Mouse (Mus musculus) cerebral cortex, adult 2 months (tissue): ENCODE data around the gene Tspan5.

ENCODE experiments used
- WGBS: fragments of 180-500 bp; shearing (Covaris S2); methylation state at CpG from one replicate; pipeline ENCODE4 v1.1.7; 2018; 5-methylcytosine and 5-hydroxymethylcytosine counted together

Gene Tspan5

DNA sequence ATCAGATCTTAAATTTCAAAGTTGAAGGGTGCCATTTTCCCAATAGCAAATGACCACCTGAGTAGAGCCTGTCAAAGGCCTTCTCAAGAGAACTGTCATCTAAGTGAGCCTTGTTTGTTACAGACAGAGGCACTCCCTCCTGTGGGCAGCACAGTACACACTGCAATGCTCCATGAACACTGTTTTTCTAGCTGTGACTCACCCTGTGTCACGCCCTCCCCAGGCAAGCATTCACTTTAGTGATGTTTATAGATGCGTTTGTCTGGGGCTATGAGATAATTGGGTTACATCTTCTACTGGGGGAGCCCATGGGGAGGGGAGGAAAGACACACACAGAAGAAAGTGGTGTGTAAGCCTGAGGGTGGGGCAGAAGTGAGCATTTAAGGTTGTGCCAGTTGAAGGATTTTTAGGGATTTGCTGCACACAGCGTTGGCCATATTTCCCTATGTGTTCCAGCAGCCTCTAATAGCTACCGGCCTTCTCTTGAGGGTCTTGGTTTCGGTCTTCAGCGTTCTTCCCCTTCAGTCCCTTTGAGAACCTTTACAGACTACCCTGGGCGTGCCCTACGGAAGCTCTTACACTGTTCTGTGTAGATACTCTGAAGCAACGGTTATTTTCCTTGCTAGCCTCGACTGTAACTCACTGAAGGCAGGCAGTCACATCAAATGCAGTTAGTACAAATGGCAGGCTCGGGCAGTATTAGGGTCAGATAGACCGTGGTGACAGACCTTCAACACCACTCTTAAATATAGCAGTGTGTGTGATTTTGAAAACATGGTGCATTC lies 29.7 kb downstream of the Tspan5 start:
- WGBS: 77% methylated on average over 12 of the region's 12 CpGs

DNA sequence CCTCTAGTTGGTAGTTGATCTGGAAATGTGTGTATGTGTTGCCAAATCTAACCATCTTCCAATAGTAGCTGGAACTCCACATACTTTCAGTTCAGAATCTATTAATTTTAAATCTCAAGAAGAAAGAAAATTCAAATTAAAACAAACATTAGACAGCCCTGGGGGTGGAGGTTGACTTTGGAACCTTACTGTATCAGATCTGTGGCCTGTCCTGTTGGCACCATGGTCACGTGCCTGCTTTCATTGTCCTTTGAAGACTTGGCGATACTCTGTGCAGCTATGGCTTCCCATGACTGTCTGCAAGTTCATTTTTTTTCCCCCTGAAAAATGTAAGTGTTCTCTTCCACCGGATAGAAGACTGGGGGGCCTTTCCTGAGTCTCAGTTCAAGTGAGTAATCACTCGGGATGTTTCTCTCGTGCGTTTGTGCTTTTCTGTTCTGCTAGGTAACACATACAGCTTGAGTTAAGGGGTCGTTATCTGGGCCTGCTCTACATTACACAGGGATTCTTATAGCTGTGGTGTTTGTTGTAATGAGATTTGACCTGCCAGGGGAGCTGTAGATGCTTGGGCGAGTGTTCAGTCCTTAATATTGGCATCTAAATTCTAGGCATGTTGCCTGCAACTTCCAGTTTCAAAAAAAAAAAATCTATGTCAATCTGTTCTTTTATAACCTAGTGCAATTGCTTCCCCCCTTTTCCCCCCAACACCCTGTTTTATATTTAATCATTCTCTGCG lies 32.0 kb downstream of the Tspan5 start:
- 30% methylated on average over 9 of the region's 9 CpGs for WGBS

- 52% methylated on average over 4 of the region's 4 CpGs for WGBS
These were observed 32.6 kb downstream of the Tspan5 start for GRCm38 (mm10) chr3:138774607-138774943.

GRCm38 (mm10) chr3:138775926-138776715 lies 34.1 kb downstream of the Tspan5 start:
- 70% methylated on average over 7 of the region's 7 CpGs for WGBS

DNA sequence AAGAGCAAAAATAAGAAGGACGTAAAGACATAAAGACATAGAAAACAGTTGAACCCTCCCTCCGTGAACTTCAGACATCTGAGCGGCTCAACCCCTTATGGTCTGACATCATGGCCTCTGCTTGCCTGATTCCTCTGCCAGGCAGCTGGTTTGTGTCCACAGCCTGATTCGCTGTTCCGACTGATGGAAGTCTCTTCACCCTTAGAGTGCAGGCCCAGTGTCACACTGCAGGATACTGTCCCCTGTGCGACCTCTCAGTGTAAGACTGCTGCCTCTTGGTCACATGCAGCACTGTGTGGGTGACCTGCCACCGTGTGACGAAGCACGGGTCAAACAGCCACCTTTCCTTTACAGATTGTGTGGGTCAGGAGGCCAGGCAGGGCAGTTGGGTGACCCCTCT lies 39.5 kb downstream of the Tspan5 start:
- WGBS: 86% methylated on average over 9 of the region's 9 CpGs

- 48% methylated on average over 19 of the region's 19 CpGs for WGBS
These were observed 42.1 kb downstream of the Tspan5 start for GRCm38 (mm10) chr3:138783859-138784640.

DNA sequence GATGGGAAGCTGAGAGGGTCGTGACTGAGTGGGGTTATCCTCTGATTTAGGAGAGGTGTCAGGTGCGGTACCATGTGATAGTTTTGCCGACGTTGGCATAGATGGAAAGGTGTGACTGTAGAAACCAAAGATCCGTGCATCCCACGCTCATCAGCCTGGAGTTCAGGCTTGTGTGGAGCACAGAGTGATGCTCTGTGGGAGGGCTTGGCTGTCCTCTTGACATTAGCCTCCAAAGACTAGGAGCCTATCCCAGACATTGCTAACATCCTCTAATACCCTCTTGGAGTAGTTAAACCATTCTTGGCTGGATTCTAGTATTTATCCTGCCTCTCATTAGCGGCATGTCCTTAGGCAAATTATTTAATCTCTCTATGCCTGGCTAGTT lies 42.6 kb downstream of the Tspan5 start:
- 42% methylated on average over 7 of the region's 7 CpGs for WGBS

DNA sequence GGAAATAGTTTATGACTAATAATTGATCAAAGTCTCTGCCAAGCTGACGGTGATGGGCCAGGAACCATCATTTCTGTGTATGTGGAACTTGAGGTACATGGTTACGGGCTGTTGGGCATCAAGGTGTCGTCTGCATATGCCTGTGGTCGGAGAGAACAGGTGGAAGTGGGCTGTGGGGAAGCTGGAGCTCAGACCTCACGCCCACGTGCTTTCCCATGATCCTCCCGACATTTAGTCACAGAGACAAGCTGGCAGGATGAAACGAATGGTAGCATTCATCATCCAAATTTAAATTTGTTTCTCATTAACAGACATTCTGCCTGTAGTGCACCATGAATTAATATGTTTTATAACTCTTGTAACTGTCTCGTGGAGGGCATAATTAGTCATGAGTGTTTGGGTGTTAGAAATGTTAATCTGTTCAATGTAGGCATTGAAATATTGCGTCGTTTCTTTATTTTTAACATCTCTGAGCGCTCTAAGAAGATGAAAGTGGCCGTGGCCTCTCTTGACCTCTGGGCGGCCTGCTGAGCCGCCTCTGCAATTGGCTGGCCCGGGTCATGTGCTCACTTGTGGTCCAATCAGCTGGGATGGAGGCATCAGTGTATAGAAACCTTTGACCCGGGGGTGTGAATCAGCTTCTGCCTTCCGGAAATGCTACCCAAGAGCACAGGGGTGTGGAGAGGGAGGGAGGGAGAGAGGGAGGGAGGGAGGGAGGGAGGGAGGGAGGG lies 45.9 kb downstream of the Tspan5 start:
- WGBS: 51% methylated on average over 18 of the region's 18 CpGs

GRCm38 (mm10) chr3:138788489-138788850 lies 46.5 kb downstream of the Tspan5 start:
- 29% methylated on average over 17 of the region's 17 CpGs for WGBS

- WGBS: 46% methylated on average over 5 of the region's 5 CpGs
These were observed 47.3 kb downstream of the Tspan5 start for GRCm38 (mm10) chr3:138789275-138789674.

DNA sequence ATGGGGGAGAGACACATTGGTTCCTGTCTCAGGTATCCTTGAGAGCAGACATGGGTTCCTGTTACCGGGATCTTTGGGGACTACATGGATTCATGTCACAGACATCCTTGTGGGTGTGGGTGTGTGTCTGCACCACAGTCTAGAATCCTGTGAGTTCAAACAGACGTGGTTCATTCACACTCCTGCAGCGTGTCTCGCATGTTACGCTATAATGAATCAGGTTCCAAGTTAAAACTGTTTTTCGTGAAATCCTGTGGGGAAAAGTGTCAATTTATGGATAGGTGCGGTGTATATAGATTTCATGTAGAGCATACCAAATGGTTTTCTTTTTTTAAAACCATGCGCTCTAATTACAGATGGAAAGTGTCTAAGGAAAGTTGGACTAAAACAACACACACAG lies 52.5 kb downstream of the Tspan5 start:
- WGBS: 60% methylated on average over 8 of the region's 8 CpGs

- WGBS: 32% methylated on average over 7 of the region's 7 CpGs
These were observed 54.0 kb downstream of the Tspan5 start for GRCm38 (mm10) chr3:138795951-138796350.

GRCm38 (mm10) chr3:138796583-138796982 lies 54.6 kb downstream of the Tspan5 start:
- 43% methylated on average over 3 of the region's 3 CpGs for WGBS

DNA sequence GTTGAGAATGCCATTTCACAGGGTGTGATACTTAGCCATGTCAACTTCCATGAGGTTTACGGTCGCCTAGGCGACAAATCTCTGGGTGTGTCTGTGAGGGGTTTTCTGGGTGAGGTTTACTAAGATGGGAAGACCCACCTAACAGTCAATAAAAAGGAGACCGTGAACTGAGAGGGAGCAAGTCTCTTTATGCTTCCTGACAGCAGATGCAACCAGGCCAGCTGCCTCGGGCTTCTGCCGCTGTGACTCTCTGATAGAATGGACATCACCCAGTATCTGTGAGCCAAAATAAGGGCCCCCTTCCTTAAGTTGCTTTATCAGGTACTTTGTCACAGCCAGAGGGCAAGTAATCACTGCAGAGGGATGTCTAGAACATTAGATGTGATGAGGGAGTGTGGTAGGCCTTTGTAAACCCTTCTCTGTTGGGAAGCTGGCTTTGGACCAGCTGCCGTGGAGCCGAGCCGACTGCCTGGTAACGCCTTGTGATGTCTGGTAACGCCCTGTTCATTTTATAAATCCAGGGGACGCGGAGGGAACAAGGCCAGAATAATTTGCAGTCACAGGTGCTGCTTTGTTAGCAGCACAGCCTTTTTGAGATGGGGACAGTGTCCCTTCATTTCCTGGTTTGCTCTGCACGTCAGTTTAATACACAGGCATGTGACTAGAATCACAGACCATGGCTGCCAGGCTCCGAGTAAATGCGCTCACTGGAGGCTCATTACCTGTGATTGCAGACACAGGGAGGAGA lies 58.8 kb downstream of the Tspan5 start:
- 32% methylated on average over 16 of the region's 16 CpGs for WGBS

DNA sequence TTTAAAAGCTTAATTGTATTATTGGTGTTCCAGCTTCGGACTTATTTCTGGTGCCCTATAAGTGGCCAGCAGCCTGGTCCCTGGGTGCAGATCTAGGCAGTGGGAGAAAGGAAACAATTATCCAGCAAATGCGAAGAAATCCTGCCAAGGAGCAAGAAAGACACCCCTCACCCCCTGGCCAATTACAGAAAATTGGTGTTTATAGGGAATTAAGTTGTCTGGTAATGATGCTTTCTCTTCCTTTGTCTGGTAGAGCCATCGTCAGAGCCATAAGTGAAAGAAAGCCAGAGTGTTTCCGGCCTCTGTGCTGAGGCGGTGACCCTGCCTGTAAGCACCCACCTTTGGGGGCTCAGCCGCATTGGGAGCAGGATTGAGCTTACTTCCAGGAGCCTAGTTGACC lies 59.7 kb downstream of the Tspan5 start:
- WGBS: 51% methylated on average over 6 of the region's 6 CpGs

DNA sequence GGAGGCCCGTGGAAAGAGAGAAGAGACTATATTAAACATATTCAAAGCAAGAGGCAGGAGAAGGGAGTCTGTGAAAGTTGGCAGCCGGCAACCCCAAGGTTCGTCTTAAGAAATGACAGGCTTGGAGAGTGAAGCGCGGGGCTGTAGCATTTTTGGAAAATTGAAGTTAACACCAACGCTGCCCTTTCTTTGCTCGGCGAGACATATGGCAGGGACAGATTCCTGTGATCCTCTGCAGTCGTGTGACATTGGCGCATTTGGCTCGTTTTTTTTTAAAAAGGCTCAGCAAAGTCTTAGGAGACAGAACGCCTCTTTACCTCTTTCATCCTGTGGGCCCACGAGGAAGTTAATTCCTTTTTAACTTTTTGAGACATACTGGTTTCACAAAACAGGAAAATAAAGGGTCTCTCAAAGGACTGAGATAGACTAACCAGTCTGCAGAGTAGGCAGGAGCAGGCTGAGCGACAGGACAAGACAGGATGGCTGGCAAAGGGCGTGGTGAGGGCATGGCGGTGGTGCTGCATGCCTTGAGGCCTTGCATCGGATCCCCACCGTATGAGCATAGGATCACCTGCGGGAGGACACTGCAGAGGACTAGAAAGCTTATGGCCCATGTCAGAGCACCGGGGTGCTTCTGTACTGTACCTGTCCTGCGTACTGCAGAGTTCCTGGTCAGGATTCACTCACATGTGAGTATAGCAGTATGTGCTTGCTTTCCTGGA lies 60.9 kb downstream of the Tspan5 start:
- 41% methylated on average over 21 of the region's 21 CpGs for whole genome bisulfite sequencing

DNA sequence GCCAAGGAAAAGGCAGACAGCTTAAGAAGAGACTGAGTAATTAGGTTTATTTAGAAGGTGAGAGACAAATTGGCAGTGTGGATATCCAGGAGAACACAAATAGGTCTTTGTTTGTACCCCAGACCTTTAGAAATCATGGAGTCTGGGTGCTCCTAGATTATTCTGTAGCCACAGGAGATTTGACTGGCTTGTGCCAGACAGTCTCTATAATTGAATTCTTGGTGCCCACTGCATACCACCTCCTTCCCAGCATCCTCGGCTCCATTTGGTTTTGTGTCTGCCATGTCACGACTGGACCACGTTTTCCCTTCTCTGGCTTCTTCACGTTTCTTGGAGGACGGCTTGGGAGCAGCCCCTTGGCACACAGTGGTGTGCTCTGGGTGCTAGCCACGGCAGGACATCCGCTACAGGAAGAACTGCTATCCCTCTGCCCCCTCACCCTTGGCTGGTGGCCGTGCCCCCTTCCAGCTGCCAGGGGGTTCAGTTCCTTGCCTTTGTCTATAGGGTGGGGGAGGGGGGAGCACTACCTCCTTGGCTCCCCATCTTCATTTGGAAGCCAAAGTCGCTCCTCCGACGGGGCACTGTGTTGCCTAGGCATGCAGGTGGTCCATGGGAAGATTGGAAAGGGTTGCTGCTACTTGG lies 61.6 kb downstream of the Tspan5 start:
- WGBS: 19% methylated on average over 11 of the region's 11 CpGs

DNA sequence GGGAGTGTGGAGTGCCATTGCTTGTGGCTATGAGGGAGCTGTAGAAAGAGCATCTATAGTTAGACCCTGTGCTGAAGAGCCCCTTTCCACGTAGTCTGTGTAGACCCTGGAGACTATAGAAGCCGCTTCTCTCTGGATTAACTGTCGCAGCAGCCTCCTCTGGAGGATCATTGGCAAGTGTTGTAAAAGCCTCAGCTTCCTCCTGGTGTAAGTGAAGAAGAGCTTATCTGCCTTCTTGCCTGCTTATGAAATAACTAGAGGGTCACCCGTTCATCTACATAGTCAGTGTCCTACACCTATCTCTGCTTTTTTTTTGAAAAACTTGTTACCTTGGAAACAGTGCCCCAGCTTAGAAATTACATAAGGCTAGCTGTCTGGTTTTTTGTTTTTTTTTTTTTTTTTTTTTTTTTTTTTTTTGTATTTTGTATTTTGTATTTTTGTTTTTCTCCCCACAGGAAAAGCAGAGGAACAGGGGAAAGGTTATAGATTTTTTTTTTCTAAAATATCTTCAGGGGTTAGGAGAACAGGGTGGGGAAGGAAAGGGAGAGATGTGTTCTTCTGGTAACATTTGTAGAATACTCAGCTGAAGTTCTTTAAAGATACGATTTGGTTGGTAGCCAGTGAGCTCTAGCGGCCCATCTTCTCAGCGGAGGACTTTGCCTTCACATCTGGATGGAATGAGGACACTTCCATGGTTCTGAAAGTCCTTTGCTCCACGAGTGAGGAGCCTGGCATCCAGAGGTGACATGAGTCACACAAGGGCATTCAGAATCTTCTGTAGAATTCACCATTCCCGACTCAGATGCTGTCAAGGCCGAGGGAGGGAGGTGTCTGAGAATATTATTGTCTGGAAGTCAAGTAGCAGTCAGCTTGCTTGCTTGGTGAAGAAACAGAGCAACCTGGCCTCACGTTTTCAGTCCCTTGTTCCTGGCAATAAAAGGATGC lies 62.4 kb downstream of the Tspan5 start:
- 31% methylated on average over 11 of the region's 11 CpGs for WGBS
